29 mouse cellular contexts compared by ENCODE assay signal in the genomic region with DNA sequence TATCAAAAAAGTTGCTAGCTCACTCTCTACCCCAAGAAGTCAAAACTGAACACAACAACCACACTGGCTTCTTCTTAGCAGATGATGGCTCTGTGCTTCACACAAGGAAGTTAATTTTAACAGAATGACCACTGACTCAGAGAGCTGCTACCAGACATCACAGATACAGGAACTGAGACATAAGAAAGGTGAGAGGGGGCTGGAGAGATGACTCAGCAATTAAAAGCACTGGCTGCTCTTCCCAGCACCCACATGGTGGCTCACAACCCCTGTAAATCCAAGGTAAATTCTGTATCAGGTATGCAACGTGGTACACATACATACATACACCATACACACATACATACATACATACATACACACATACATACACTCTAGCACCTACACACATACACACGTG.
A peak's percentile ranks its signal among the peaks of the same experiment; 100 is the strongest.
DNase-seq lines count a peak whose midpoint lies in the region; ATAC-seq and TF ChIP-seq lines count a peak whose summit lies in the region.
"Had no signal": no experiment of that assay in that cellular context is flagged by ENCODE, and none has a peak within 500 bp of the region (broad histone marks: within the 10 kb centered on the region; RNA-seq: fewer than 3 reads in every experiment).

No protein-coding gene starts in this region.

- H3K4me1 ChIP-seq in liver, embryonic 12.5 days, result peaks cover 31% of the 10 kb centered on the region
- H3K4me1 ChIP-seq in ES-E14 (ENCODE audit: control insufficient read depth in 2 of 2, insufficient read depth in 2 of 2, low read length in 2 of 2, poor library complexity in 1 of 2), result peaks cover 1 to 18% of the 10 kb centered on the region in 2 experiments; a peak in 2 of 4 replicates
- H3K4me1 ChIP-seq in kidney, adult 2 months (ENCODE audit: control insufficient read depth, insufficient read depth, low read length), result peaks cover 4% of the 10 kb centered on the region; the same call in 1 of the 2 replicates
- H3K4me1 ChIP-seq: forebrain, embryonic 15.5 days had no signal

- H3K4me3 ChIP-seq in liver, embryonic 12.5 days, result no peak overlapping the region
- no peak overlapping the region for H3K4me3 ChIP-seq in ES-E14 (ENCODE audit: insufficient read depth in 1 of 2, low read depth in 1 of 2, low read length in 2 of 2, poor library complexity in 1 of 2, severe bottlenecking in 1 of 2)
- H3K4me3 ChIP-seq in kidney, adult 2 months (ENCODE audit: insufficient read depth, low read depth, low read length), result no peak overlapping the region
- H3K4me3 ChIP-seq: embryonic facial prominence, embryonic 10.5 days; embryonic facial prominence, embryonic 13.5 days; erythroblast, embryonic 14.5 days; forebrain, embryonic 12.5 days; forebrain, embryonic 15.5 days; heart, embryonic 15.5 days; hindbrain, embryonic 10.5 days; hindbrain, embryonic 13.5 days had no signal

- H3K4me2 ChIP-seq in liver, embryonic 12.5 days, result no peak overlapping the region
- H3K4me2 ChIP-seq: embryonic facial prominence, embryonic 13.5 days; forebrain, embryonic 12.5 days; forebrain, embryonic 15.5 days; heart, embryonic 11.5 days; heart, embryonic 15.5 days; hindbrain, embryonic 13.5 days had no signal

- TF ChIP-seq POLR2A in kidney, adult 2 months (IDR thresholded peaks at IDR 0.05; ENCODE audit: low read depth, low read length), result no peak

- in situ Hi-C loops in ES-E14 (cut with MboI; ENCODE audit: low sequenced_read_pairs in 2 of 2, unreplicated experiment in 2 of 2), result no loop called here

- H3K27ac ChIP-seq in liver, embryonic 12.5 days, result no peak overlapping the region
- H3K27ac ChIP-seq in ES-E14 (ENCODE audit: insufficient read depth, low read depth, low read length, poor library complexity, severe bottlenecking), result no peak overlapping the region
- no peak overlapping the region for H3K27ac ChIP-seq in kidney, adult 2 months (ENCODE audit: insufficient read depth, low read depth, low read length)
- H3K27ac ChIP-seq: embryonic facial prominence, embryonic 10.5 days; embryonic facial prominence, embryonic 13.5 days; forebrain, embryonic 12.5 days; forebrain, embryonic 15.5 days; heart, embryonic 15.5 days; hindbrain, embryonic 10.5 days; hindbrain, embryonic 13.5 days; hindbrain, postnatal 0 days had no signal

- H3K36me3 ChIP-seq in liver, embryonic 12.5 days, result peaks cover 47% of the 10 kb centered on the region
- H3K36me3 ChIP-seq in ES-E14 (ENCODE audit: control insufficient read depth, insufficient read depth, low read length, poor library complexity, severe bottlenecking), result peaks cover 22% of the 10 kb centered on the region; the same call in 1 of the 2 replicates
- H3K36me3 ChIP-seq in kidney, adult 2 months (ENCODE audit: control insufficient read depth, insufficient read depth, low read length), result peaks cover 2% of the 10 kb centered on the region
- H3K36me3 ChIP-seq: forebrain, embryonic 15.5 days had no signal

- H3K27me3 ChIP-seq in liver, embryonic 12.5 days (replicated peaks), result no peaks in the 10 kb centered on the region
- H3K27me3 ChIP-seq in kidney, adult 2 months (replicated peaks; ENCODE audit: control insufficient read depth, insufficient read depth, low read length), result no peaks in the 10 kb centered on the region
- H3K27me3 ChIP-seq: embryonic facial prominence, embryonic 13.5 days; forebrain, embryonic 12.5 days; forebrain, embryonic 15.5 days; heart, embryonic 15.5 days; hindbrain, embryonic 13.5 days had no signal

- 0 out of 2 replicates have a peak, but pooled peaks have one; percentile 32 for ATAC-seq in liver, embryonic 12.5 days
- ATAC-seq in granulocyte monocyte progenitor cell, adult 5-6 weeks (replicated peaks; ENCODE audit: poor library complexity, severe bottlenecking), result peak; percentile 38
- ATAC-seq: activated CD4-positive, CD25-positive, alpha-beta regulatory T cell, adult 4 months; forebrain, embryonic 15.5 days; hindbrain, postnatal 0 days; inflammation-experienced regulatory T-cells, adult 6 months had no signal

- TF ChIP-seq CTCF in kidney, adult 2 months (conservative IDR thresholded peaks at IDR 0.05; ENCODE audit: insufficient read depth, insufficient read length, low read depth, low read length), result no peak

- 70% methylated on average over 2 of the region's 2 CpGs for WGBS in liver, embryonic 12.5 days (ENCODE audit: insufficient replicate concordance)
- WGBS in kidney, adult 2 months, result 86% methylated on average over 2 of the region's 2 CpGs

- no peak overlapping the region for H3K9ac ChIP-seq in liver, embryonic 12.5 days
- no peak overlapping the region for H3K9ac ChIP-seq in ES-E14 (ENCODE audit: insufficient read depth, low read depth, low read length, poor library complexity, severe bottlenecking)
- H3K9ac ChIP-seq: embryonic facial prominence, embryonic 13.5 days; forebrain, embryonic 12.5 days; forebrain, embryonic 15.5 days; heart, embryonic 15.5 days; hindbrain, embryonic 13.5 days had no signal

- DNase-seq in liver, result no peak
- no peak for DNase-seq in ES-E14 (ENCODE audit: low read depth, low spot score)
- no peak for DNase-seq in kidney, adult 2 months
- DNase-seq in right cerebral cortex, postnatal 25 days, result no peak
- DNase-seq in yolk sac, embryonic 10.5 days (ENCODE audit: low spot score), result no peak
- DNase-seq: adrenal gland, adult 8-10 months; adrenal gland, postnatal 25 days; cerebellum, adult 11-12 months; cerebellum, adult 9-10 months; cerebellum, postnatal 14 days; embryo, embryonic 11 days; gastrocnemius, postnatal 25 days; heart, postnatal 10 days; heart, postnatal 36 days; kidney, adult 11 months had no signal

- H3K9me3 ChIP-seq in liver, embryonic 12.5 days (replicated peaks), result no peaks in the 10 kb centered on the region
- H3K9me3 ChIP-seq in ES-E14 (ENCODE audit: control insufficient read depth, insufficient read depth, low read depth, low read length), result no peaks in the 10 kb centered on the region
- H3K9me3 ChIP-seq: embryonic facial prominence, embryonic 10.5 days; embryonic facial prominence, embryonic 13.5 days; forebrain, embryonic 12.5 days; forebrain, embryonic 15.5 days; heart, embryonic 15.5 days; hindbrain, embryonic 10.5 days; hindbrain, embryonic 13.5 days had no signal

TF ChIP-seq in ES-E14, 5 proteins besides CTCF, POLR2A, EP300 and RAD21:
- no peak for TF ChIP-seq ZC3H11A (IDR thresholded peaks at IDR 0.05; ENCODE audit: borderline replicate concordance, low read depth, low read length)
- no peak for TF ChIP-seq HCFC1 (IDR thresholded peaks at IDR 0.05; ENCODE audit: borderline replicate concordance, insufficient read depth, low read length)
- peak; percentile 65; the same call in 1 of the 2 replicates for TF ChIP-seq MAFK (IDR thresholded peaks at IDR 0.05; ENCODE audit: insufficient read depth, low read depth, low read length)
- TF ChIP-seq CHD2 (IDR thresholded peaks at IDR 0.05; ENCODE audit: low read depth, low read length), result no peak
